In genomic region chr2:143903376-143904045, GRCm38 (mm10) we compare ENCODE assay signal across 12 mouse cellular contexts. TPM values are rescaled to one million over a fixed set of nuclear protein-coding genes. Genes with fewer than 3 reads are reported as not detected.
A peak's percentile ranks its signal among the peaks of the same experiment; 100 is the strongest.
DNase-seq lines count a peak whose midpoint lies in the region; TF ChIP-seq lines count a peak whose summit lies in the region.
"Had no signal": no experiment of that assay in that cellular context is flagged by ENCODE, and none has a peak within 500 bp of the region (broad histone marks: within the 10 kb centered on the region; RNA-seq: fewer than 3 reads in every experiment).

No protein-coding gene starts in this region.

- 40% methylated on average over 9 of the region's 9 CpGs for WGBS in kidney, adult 2 months

- peak overlapping the region; percentile 19 for H3K27ac ChIP-seq in kidney, adult 2 months (ENCODE audit: insufficient read depth, low read depth, low read length)
- H3K27ac ChIP-seq: limb, embryonic 12.5 days; neural tube, embryonic 12.5 days had no signal

- no peak for TF ChIP-seq POLR2A in kidney, adult 2 months (IDR thresholded peaks at IDR 0.05; ENCODE audit: low read depth, low read length)

- peaks cover 7% of the 10 kb centered on the region for H3K4me1 ChIP-seq in kidney, adult 2 months (ENCODE audit: control insufficient read depth, insufficient read depth, low read length)
- H3K4me1 ChIP-seq: limb, embryonic 12.5 days; neural tube, embryonic 12.5 days had no signal

- no peaks in the 10 kb centered on the region for H3K27me3 ChIP-seq in kidney, adult 2 months (replicated peaks; ENCODE audit: control insufficient read depth, insufficient read depth, low read length)
- H3K27me3 ChIP-seq: limb, embryonic 12.5 days; neural tube, embryonic 12.5 days had no signal

- no peak for TF ChIP-seq CTCF in kidney, adult 2 months (conservative IDR thresholded peaks at IDR 0.05; ENCODE audit: insufficient read depth, insufficient read length, low read depth, low read length)

- no peak overlapping the region for H3K4me3 ChIP-seq in kidney, adult 2 months (ENCODE audit: insufficient read depth, low read depth, low read length)
- H3K4me3 ChIP-seq: erythroblast, embryonic 14.5 days; limb, embryonic 12.5 days; neural tube, embryonic 12.5 days had no signal

- no peaks in the 10 kb centered on the region for H3K36me3 ChIP-seq in kidney, adult 2 months (ENCODE audit: control insufficient read depth, insufficient read depth, low read length)
- H3K36me3 ChIP-seq: limb, embryonic 12.5 days; neural tube, embryonic 12.5 days had no signal

- peak; percentile 61 for DNase-seq in kidney, adult 2 months
- DNase-seq in kidney, adult 18-20 months = no peak
- DNase-seq in 416B (ENCODE audit: low read depth) (peak; percentile 53), adipocyte (ENCODE audit: low spot score) (peak; percentile 38)
- DNase-seq in kidney, postnatal 14 days = peak; percentile 16
- no peak for DNase-seq in thymus, postnatal 4 days
- no peak for DNase-seq in layer of hippocampus, adult 9-11 months
- no peak for DNase-seq in left cerebral cortex, adult 11 months (ENCODE audit: low spot score)
- DNase-seq: right cerebral cortex, postnatal 14 days had no signal

RNA-seq across cellular contexts. Expression of gene Dstn, which starts 11.6 kb away (rescaled TPM):
- 46.9 and 73.0 TPM in 2 replicates for polyA plus RNA-seq in kidney, adult 2 months (2012; rRNA removed)

RNA-seq across cellular contexts. Expression of gene Bfsp1, which starts 40.5 kb away (rescaled TPM):
- 0.35 and 0.36 TPM in 2 replicates for polyA plus RNA-seq in kidney, adult 2 months (2012; rRNA removed)
- polyA plus RNA-seq: erythroblast, embryonic 14.5 days had no signal

Comparison
In these comparisons a context has a peak if more than half of its experiments do, and no peak if none do; other contexts are left out.
1. DNase-seq: peak in kidney, adult 2 months (single experiment), 416B (single experiment), adipocyte (single experiment) and kidney, postnatal 14 days (single experiment); none in kidney, adult 18-20 months (single experiment), thymus, postnatal 4 days (single experiment), layer of hippocampus, adult 9-11 months (single experiment) and left cerebral cortex, adult 11 months (single experiment).